Mouse (Mus musculus) lung, embryonic 15.5 days (tissue): ENCODE measurements around the gene Veph1. TPM values are rescaled to one million over a fixed set of nuclear protein-coding genes. Genes with fewer than 3 reads are reported as not detected.
"Not testable (repeated sequence)": the region's sequence is repeated elsewhere in the genome, so short reads cannot be mapped to it uniquely, and the experiment has no call there.

Experiments used
- ATAC-seq: fragments of 200-750 bp; cut with Nextera tagmentation; 2 replicates; pipeline ENCODE4 v1.8.0; 2017; ENCODE audit warnings: moderate number of reproducible peaks, borderline replicate concordance; ENCODE audit not compliant: low FRiP score, low TSS enrichment; ENCODE audit errors: extremely low read depth
- H3K27ac ChIP-seq: fragments of 300-500 bp; sonication (generic); 2 replicates; pipeline ENCODE4 v1.5.1; 2015; ENCODE audit warnings: moderate library complexity, mild to moderate bottlenecking, inconsistent platforms
- H3K27me3 ChIP-seq: fragments of 300-500 bp; sonication (generic); 2 replicates; pipeline ENCODE4 v1.6.1; 2015; ENCODE audit warnings: inconsistent platforms
- H3K36me3 ChIP-seq: fragments of 300-500 bp; sonication (generic); 2 replicates; pipeline ENCODE4 v1.6.1; 2015; ENCODE audit warnings: inconsistent platforms
- H3K4me1 ChIP-seq: fragments of 300-500 bp; sonication (generic); 2 replicates; pipeline ENCODE4 v1.6.1; 2015; ENCODE audit warnings: inconsistent platforms
- H3K4me2 ChIP-seq: fragments of 300-500 bp; sonication (generic); 2 replicates; pipeline ENCODE4 v1.6.1; 2015; ENCODE audit warnings: inconsistent platforms, mild to moderate bottlenecking, moderate library complexity
- H3K4me3 ChIP-seq: fragments of 300-500 bp; sonication (generic); 2 replicates; pipeline ENCODE4 v1.5.1; 2015; ENCODE audit warnings: mild to moderate bottlenecking, inconsistent platforms
- H3K9ac ChIP-seq: fragments of 300-500 bp; sonication (generic); 2 replicates; pipeline ENCODE4 v1.6.1; 2015; ENCODE audit warnings: inconsistent platforms
- H3K9me3 ChIP-seq: fragments of 300-500 bp; sonication (generic); 2 replicates; pipeline ENCODE4 v1.6.1; 2016; ENCODE audit warnings: inconsistent platforms
- WGBS: fragments of 180-500 bp; shearing (Covaris S2); methylation state at CpG from one replicate; pipeline ENCODE4 v1.1.7; 2015; 5-methylcytosine and 5-hydroxymethylcytosine counted together
- polyA plus RNA-seq: library from polyadenylated mRNA; unstranded; fragments of >200 nt; fragmentation: Nextera tagmentation; extraction: Ambion mirVana; gene quantifications from 2 replicates; pipeline ENCODE4 v1.2.1, GENCODE M21; 2015

Veph1 gene
- polyA plus RNA-seq, 1 experiment from 2014 or later: 6.0 TPM

GRCm38 (mm10) chr3:66295236-66295635, 1.4 kb downstream of the Veph1 start:
- Histone ChIP-seq H3K27me3 (no peaks in the 10 kb centered on the region), H3K9me3 (no peaks in the 10 kb centered on the region), H3K4me2 (peak overlapping the region; percentile 44; the same call in 1 of the 2 replicates), H3K27ac (no peak overlapping the region), H3K36me3 (no peaks in the 10 kb centered on the region), H3K4me3 (no peak overlapping the region), H3K9ac (no peak overlapping the region), H3K4me1 (0 out of 2 replicates have a peak, but pooled peaks cover 8% of the 10 kb centered on the region)
- 87% methylated on average over 9 of the region's 9 CpGs for WGBS
- no peak for ATAC-seq

- Histone ChIP-seq H3K4me2 (no peak overlapping the region), H3K27me3 (no peaks in the 10 kb centered on the region), H3K27ac (no peak overlapping the region), H3K4me3 (no peak overlapping the region), H3K36me3 (no peaks in the 10 kb centered on the region), H3K4me1 (0 out of 2 replicates have a peak, but pooled peaks cover 8% of the 10 kb centered on the region), H3K9me3 (no peaks in the 10 kb centered on the region), H3K9ac (no peak overlapping the region)
- whole genome bisulfite sequencing: 86% methylated on average over 3 of the region's 3 CpGs
- no peak for ATAC-seq
Measured at GRCm38 (mm10) chr3:66294729-66295128, 1.9 kb downstream of the Veph1 start.

- 7% methylated on average over 20 of the region's 20 CpGs for WGBS
- Histone ChIP-seq H3K27me3 (no peaks in the 10 kb centered on the region), H3K9me3 (no peaks in the 10 kb centered on the region), H3K36me3 (no peaks in the 10 kb centered on the region), H3K4me3 (peak overlapping the region; percentile 23), H3K27ac (peak overlapping the region; percentile 82), H3K4me1 (0 out of 2 replicates have a peak, but pooled peaks cover 8% of the 10 kb centered on the region), H3K4me2 (peak overlapping the region; percentile 55), H3K9ac (peak overlapping the region; percentile 36; the same call in 1 of the 2 replicates)
- peak; percentile 93 for ATAC-seq
Measured at GRCm38 (mm10) chr3:66292356-66292946, 4.2 kb downstream of the Veph1 start.

GRCm38 (mm10) chr3:66263270-66263669, 33.4 kb downstream of the Veph1 start:
- WGBS: 69% methylated on average over 4 of the region's 4 CpGs
- Histone ChIP-seq H3K27ac (no peak overlapping the region), H3K9me3 (no peaks in the 10 kb centered on the region), H3K4me2 (no peak overlapping the region), H3K36me3 (no peaks in the 10 kb centered on the region), H3K4me3 (no peak overlapping the region), H3K27me3 (no peaks in the 10 kb centered on the region), H3K9ac (no peak overlapping the region), H3K4me1 (no peaks in the 10 kb centered on the region)
- ATAC-seq: no peak

- Histone ChIP-seq H3K36me3 (no peaks in the 10 kb centered on the region), H3K4me2 (no peak overlapping the region), H3K4me3 (no peak overlapping the region), H3K9ac (no peak overlapping the region), H3K4me1 (no peaks in the 10 kb centered on the region), H3K9me3 (no peaks in the 10 kb centered on the region), H3K27me3 (no peaks in the 10 kb centered on the region), H3K27ac (no peak overlapping the region)
- 39% methylated on average over 5 of the region's 5 CpGs for WGBS
- no peak for ATAC-seq
Measured at GRCm38 (mm10) chr3:66262319-66262718, 34.3 kb downstream of the Veph1 start.

GRCm38 (mm10) chr3:66254504-66255105, 42.0 kb downstream of the Veph1 start:
- Histone ChIP-seq H3K36me3 (no peaks in the 10 kb centered on the region), H3K27ac (no peak overlapping the region), H3K9me3 (no peaks in the 10 kb centered on the region), H3K9ac (no peak overlapping the region), H3K4me2 (no peak overlapping the region), H3K4me3 (no peak overlapping the region), H3K27me3 (no peaks in the 10 kb centered on the region), H3K4me1 (no peaks in the 10 kb centered on the region)
- WGBS: 64% methylated on average over 9 of the region's 9 CpGs
- no peak for ATAC-seq

GRCm38 (mm10) chr3:66251842-66252241, 44.8 kb downstream of the Veph1 start:
- no peaks in the 10 kb centered on the region for H3K4me1 ChIP-seq
- H3K27ac ChIP-seq: no peak overlapping the region
- no peak for ATAC-seq
- H3K9me3 ChIP-seq: no peaks in the 10 kb centered on the region
- H3K36me3 ChIP-seq: no peaks in the 10 kb centered on the region
- no peaks in the 10 kb centered on the region for H3K27me3 ChIP-seq
- no peak overlapping the region for H3K4me2 ChIP-seq
- H3K9ac ChIP-seq: no peak overlapping the region
- 82% methylated on average over 7 of the region's 7 CpGs for WGBS
- no peak overlapping the region for H3K4me3 ChIP-seq

- ATAC-seq: no peak
- no peaks in the 10 kb centered on the region for H3K36me3 ChIP-seq
- no peak overlapping the region for H3K4me3 ChIP-seq
Measured at GRCm38 (mm10) chr3:66240476-66240875, 56.2 kb downstream of the Veph1 start.

GRCm38 (mm10) chr3:66236234-66236871, 60.3 kb downstream of the Veph1 start:
- H3K9ac ChIP-seq, H3K27me3 ChIP-seq, H3K36me3 ChIP-seq, H3K4me2 ChIP-seq, H3K27ac ChIP-seq, H3K4me1 ChIP-seq, H3K9me3 ChIP-seq, H3K4me3 ChIP-seq, ATAC-seq: not testable (repeated sequence)
- WGBS: 31% methylated on average over 4 of the region's 4 CpGs

More at GRCm38 (mm10) chr3:66240476-66240875, 56.2 kb downstream of the Veph1 start:
- no peaks in the 10 kb centered on the region for H3K4me1 ChIP-seq
- H3K27me3 ChIP-seq: no peaks in the 10 kb centered on the region
- no peak overlapping the region for H3K27ac ChIP-seq
- H3K4me2 ChIP-seq: no peak overlapping the region
- no peaks in the 10 kb centered on the region for H3K9me3 ChIP-seq
- no peak overlapping the region for H3K9ac ChIP-seq

- no peak overlapping the region for H3K4me3 ChIP-seq
- no peak overlapping the region for H3K9ac ChIP-seq
- H3K4me2 ChIP-seq: no peak overlapping the region
- H3K27me3 ChIP-seq: peaks cover 8% of the 10 kb centered on the region
- H3K4me1 ChIP-seq: peaks cover 19% of the 10 kb centered on the region
- 0 out of 2 replicates have a peak, but pooled peaks have one; percentile 39 for ATAC-seq
- no peak overlapping the region for H3K27ac ChIP-seq
- WGBS: 36% methylated on average over 15 of the region's 15 CpGs
- H3K9me3 ChIP-seq: no peaks in the 10 kb centered on the region
- H3K36me3 ChIP-seq: no peaks in the 10 kb centered on the region
Measured at GRCm38 (mm10) chr3:66224931-66225537, 71.6 kb downstream of the Veph1 start.

GRCm38 (mm10) chr3:66221243-66221611, 75.4 kb downstream of the Veph1 start:
- 3% methylated on average over 11 of the region's 11 CpGs for WGBS
- H3K4me1 ChIP-seq: peaks cover 23% of the 10 kb centered on the region
- peaks cover 15% of the 10 kb centered on the region for H3K27me3 ChIP-seq
- peak overlapping the region; percentile 52 for H3K4me3 ChIP-seq
- no peaks in the 10 kb centered on the region for H3K36me3 ChIP-seq
- H3K27ac ChIP-seq: no peak overlapping the region
- H3K4me2 ChIP-seq: peak overlapping the region; percentile 97
- no peaks in the 10 kb centered on the region for H3K9me3 ChIP-seq
- H3K9ac ChIP-seq: peak overlapping the region; percentile 28
- ATAC-seq: peak; percentile 44; the same call in 1 of the 2 replicates
